Mouse (Mus musculus): ENCODE results near the gene Vkorc1.
"Not testable (repeated sequence)": the region's sequence is repeated elsewhere in the genome, so short reads cannot be mapped to it uniquely, and the experiment has no call there.

Vkorc1 gene

GRCm38 (mm10) chr7:127895442-127895841, at the start of gene Vkorc1, which contains the start of gene Gm21974:
Gene Vkorc1, minus strand, starts transcription at chr7:127895617.
Gene Gm21974, minus strand, starts transcription at chr7:127895454.
- DNase-seq (ENCODE audit: low spot score in 2 of 2): peak; percentile 95 to 96

DNA sequence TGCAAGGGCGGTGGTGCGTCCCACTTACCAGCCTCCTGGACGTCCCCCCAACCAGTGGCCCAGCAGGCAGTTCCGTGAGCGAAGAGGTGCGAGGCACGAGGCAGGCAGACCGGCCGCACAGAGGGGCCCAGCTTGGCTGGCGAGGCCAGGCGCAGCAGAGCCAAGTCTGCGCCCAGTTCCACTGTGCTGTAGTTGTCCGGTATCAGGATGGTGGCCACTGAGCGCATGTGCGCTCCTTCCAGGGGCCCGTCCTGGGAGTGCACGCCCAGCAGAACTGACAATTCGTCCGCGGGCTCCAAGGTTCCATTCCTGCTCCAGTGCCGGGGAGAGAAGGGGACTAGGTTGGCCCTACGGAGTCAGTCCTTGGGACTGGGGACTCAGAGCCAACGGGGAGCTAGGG, 49.2 kb upstream of the Vkorc1 start:
- DNase-seq (ENCODE audit: low spot score in 2 of 2): no peak

GRCm38 (mm10) chr7:127942097-127942496, 46.7 kb upstream of the Vkorc1 start:
- DNase-seq (ENCODE audit: low spot score in 2 of 2): not testable (repeated sequence)

DNA sequence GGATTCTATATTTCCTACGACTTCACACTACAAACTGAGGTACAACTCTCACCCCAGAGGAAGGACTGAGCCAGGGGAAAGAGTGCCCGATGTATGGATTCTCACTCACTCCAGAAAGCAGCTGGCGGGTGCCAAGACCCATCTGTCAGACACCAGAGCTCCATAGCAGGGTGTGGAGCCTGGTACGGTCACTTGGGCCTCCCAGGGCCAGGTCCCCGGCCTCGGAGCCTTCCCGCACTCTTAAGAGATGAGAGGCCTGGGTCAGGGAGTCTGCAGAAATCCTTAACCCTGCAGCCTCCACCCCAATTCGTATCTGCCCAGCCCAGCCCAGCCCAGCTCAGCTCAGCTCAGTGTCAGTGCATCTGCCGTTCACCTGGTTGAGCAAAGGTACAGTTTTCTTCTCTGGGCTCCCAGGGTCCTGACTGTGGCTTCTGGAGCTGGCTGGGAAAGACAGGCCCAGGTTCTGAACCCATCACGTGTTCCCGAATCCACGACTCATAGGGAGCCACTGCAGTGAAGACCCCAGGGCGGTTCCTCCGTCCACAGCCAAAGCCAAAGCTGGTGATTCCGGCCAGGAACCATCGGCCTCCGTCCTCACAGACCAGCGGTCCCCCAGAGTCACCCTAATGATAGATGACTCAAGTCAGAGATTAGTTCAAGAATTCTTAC, 40.9 kb upstream of the Vkorc1 start:
- DNase-seq (ENCODE audit: low spot score in 2 of 2): no peak

DNA sequence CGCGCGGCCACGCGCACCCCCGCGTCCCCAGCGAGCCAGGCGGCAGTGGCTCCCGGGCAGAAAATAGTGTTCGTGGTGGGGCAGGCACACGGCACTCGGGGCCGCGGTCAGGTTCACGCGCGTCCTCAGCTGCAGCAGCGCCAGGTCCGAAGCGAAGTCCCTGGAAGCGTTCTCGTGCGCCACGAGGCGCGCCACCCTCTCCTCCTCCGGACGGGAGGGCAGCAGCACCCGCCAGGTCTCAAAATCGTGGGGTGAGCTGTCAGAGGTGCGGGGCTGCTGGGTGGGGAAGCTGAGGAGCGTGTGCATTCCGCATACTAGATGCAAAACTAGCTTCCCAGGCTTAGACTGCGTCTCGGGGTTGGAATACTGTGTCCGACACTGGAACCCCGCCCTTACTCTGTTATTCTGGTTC, 40.3 kb upstream of the Vkorc1 start:
- DNase-seq (ENCODE audit: low spot score in 2 of 2): no peak

GRCm38 (mm10) chr7:127935028-127935722, 39.8 kb upstream of the Vkorc1 start:
- peak; percentile 90 to 93 for DNase-seq (ENCODE audit: low spot score in 2 of 2)

- DNase-seq (ENCODE audit: low spot score in 2 of 2): no peak
Measured at GRCm38 (mm10) chr7:127934075-127934474, 38.7 kb upstream of the Vkorc1 start.

DNA sequence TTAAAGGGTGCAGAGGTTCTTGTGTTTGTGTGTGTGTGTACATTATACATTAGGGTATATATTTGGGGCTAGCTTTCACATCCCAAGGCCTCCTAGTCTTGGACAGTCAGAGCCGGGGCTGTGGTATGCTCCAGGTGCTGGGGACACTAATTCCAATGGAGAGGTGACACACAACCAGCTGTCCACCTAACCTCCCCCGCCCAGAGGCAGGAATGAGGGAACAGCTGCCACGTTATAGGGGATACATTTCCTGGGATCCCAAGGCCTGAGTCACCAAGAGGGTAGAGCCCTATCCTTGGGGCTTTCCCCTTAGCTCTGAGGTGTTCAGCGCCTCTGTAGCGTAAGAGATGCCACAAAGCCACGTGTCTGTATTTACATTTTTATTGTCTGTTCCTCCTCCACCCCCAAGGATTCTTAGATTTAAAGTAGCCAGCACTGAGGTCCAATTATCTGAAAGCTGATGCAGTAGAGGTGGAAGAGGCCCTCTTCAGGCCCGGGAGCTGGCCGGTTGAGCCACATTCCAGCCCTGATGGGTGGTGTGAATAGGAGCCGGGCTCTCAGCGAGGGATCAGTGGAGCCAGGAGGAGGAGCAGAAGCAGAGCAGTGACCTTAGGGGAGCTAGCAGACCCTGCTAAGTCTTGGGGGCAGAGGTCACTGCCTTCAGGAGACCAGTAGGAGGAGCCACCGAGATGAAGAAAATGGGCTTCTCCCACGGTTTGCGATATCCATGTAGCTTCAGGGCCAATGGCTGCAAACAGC, 37.0 kb upstream of the Vkorc1 start:
- no peak for DNase-seq (ENCODE audit: low spot score in 2 of 2)

DNA sequence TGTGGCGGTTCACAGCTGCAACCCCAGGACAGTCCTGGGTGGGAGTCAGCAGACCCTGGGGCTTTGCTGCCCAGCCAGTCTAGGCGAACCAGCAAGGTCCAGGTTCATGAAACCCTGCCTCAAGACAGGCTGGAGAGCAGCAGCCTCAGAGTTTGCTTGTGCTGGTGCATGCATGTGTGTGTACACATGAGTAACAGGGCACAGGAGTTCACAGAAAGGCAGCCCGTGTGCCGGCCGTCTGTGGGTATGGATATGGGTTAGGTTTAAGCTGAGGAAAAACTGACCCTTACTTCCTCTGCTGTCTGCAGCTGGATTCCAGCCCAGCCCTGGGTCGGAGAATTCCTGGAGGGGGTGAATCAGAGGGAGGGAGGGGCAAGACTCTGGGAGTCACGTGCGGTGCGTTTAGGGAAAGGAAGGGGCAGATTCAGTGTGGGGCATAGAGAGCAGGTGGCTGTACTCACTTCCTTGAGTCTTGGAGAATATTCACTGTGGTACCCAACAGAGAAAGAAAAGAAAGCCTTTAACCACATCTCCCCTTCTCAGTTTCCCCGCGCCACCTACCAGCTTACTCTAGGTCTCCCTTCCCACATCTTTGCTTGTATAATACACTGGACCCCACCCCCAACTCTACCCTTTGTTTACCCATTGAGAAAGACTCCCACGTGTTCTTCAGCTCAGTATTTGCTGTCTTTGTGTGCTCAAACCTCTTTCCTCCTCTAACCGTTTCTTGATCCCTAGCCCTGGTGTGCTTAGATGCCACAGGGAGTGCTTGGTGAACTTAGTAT, 36.1 kb upstream of the Vkorc1 start:
- no peak for DNase-seq (ENCODE audit: low spot score in 2 of 2)

GRCm38 (mm10) chr7:127930636-127931035, 35.2 kb upstream of the Vkorc1 start:
- no peak for DNase-seq (ENCODE audit: low spot score in 2 of 2)

GRCm38 (mm10) chr7:127929923-127930322, 34.5 kb upstream of the Vkorc1 start, which contains the start of gene Prss8:
Gene Prss8, minus strand, starts transcription at chr7:127930104.
- DNase-seq (ENCODE audit: low spot score in 2 of 2): no peak

- no peak for DNase-seq (ENCODE audit: low spot score in 2 of 2)
Measured at GRCm38 (mm10) chr7:127928596-127928995, 33.2 kb upstream of the Vkorc1 start.

DNA sequence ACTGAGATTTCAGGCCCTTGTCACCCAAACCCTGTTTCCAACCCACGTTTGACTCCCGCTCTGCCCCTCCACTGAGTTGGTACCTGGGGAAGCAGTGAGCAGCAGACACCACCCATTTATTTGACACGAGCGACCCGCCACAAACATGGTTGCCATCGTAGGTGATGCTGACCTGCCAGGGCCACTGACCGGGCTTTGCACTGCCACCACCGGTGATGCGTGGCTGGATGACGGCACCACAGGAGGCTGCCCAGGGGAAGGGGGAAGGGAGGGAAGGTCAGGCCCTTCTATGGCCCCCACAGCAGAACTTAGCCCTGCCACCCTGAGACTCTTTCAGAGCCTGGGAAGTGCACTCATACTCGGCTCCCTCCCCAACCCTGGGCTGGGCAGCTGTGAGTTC, 32.3 kb upstream of the Vkorc1 start:
- DNase-seq (ENCODE audit: low spot score in 2 of 2): no peak

DNA sequence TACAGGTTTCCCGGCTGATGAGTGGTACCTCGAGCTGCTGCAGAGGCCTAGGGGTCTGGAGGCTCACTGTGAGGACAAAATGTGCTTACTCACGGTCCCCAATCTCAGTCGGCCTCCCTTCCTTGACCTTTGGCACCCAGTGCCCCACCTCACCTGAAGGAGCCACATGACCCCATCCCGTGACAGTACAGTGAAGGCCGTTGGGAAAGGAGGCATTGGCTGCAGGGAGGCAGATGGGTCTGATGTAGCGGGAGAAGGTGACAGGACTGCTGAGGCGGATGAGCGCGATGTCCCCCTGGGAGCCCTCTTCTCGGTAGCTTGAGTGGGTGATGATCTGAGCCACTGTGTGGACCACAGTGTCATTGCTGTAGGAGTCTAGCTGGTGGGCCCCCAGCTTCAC, 31.4 kb upstream of the Vkorc1 start:
- no peak for DNase-seq (ENCODE audit: low spot score in 2 of 2)

- no peak for DNase-seq (ENCODE audit: low spot score in 2 of 2)
Measured at GRCm38 (mm10) chr7:127926066-127926465, 30.6 kb upstream of the Vkorc1 start.

GRCm38 (mm10) chr7:127925252-127925651, 29.8 kb upstream of the Vkorc1 start:
- no peak for DNase-seq (ENCODE audit: low spot score in 2 of 2)

DNA sequence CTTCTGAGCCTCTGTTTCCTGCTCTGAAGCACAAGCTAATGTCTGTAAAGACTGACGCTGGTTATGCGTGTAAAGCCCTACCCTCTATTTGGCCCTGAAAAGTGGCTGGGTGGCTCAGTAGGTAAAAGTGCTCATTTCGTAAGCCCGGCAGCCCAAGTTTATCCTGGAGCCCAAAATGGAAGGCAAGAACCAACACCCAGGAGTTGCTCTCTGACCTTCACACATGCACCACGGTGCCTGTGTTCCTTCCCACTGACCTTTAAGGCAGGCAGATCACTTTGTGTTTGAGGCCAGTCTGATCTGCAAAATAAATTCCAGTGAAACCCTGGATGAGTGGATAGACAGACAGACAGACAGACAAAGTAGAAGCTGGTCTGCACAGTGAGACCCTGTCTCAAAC, 28.3 kb upstream of the Vkorc1 start:
- no peak for DNase-seq (ENCODE audit: low spot score in 2 of 2)

DNA sequence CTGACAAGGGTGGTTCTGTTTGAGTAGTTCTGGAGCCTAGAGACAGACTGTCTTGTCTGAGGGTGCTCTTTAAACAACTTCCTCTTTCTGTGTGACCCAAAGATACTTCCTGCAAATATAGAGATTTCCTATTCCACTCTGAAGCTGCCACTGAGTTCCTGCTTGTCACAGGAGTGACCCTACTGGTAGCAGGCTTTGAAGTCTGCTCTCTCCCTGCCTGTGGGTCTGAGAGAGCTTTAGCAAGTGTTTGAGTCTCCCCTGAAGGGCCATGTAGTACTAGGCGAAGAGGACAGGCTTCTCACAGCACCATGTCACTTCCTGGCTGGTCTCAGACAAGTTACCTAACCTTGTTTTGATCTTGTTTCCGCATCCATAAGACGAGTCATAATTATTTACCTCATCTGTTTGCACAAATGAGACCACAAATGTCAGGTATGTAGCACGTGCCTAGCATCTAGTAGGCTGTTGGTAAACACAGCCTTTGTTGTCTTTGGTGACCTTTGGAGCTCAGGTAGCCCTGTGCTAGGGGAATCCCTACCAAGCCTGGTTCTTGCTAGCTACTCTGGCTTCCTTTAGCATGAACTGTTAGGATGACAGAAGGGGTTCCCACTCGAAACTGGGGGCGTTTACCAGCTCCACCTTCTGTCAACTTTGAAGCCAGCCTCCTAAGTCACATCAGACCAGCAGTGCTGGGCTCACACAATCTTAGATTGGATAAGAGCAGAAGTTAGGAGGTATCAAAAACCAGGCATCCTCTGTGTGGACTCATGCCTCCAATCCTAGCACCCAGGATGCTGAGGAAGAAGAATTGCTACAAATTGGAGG, 27.2 kb upstream of the Vkorc1 start:
- no peak for DNase-seq (ENCODE audit: low spot score in 2 of 2)

DNA sequence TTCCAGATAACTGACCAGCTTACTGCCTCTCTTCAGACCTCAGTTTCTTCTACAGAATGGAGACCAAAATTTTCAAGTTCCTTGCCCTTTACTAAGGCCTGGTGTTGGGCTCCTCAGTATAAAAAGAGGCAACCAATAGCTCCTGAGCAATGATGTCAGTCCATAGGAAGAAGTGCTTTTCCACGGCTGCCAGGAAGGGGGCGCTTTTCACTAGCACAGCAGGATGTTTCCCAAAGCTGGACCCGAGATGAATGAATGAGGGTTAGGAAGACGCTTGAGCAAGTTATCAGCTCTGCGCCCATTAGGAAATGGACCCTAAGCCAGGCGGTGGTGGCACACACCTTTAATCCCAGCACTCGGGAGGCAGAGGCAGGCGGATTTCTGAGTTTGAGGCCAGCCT, 26.1 kb upstream of the Vkorc1 start:
- DNase-seq (ENCODE audit: low spot score in 2 of 2): no peak

GRCm38 (mm10) chr7:127919290-127919689, 23.9 kb upstream of the Vkorc1 start:
- DNase-seq (ENCODE audit: low spot score in 2 of 2): no peak

GRCm38 (mm10) chr7:127918203-127918602, 22.8 kb upstream of the Vkorc1 start:
- no peak for DNase-seq (ENCODE audit: low spot score in 2 of 2)

Measured in right cerebral cortex, postnatal 36 days (tissue).